Mouse (Mus musculus) forebrain, embryonic 10.5 days (tissue): Measurements from ENCODE around the gene Mia2. TPM values are rescaled to one million over a fixed set of nuclear protein-coding genes. Genes with fewer than 3 reads are reported as not detected.

Experiments
- DNase-seq: peaks from one replicate; pipeline ENCODE4 v3.0.0-alpha.2; 2017; ENCODE audit warnings: low spot score; ENCODE audit errors: extremely low spot score
- H3K27ac ChIP-seq: fragments of 300-500 bp; sonication (generic); 2 replicates; pipeline ENCODE4 v1.5.1; 2016; ENCODE audit warnings: mild to moderate bottlenecking
- H3K27me3 ChIP-seq: fragments of 300-500 bp; sonication (generic); 2 replicates; pipeline ENCODE4 v1.6.1; 2016; ENCODE audit warnings: mild to moderate bottlenecking; ENCODE audit not compliant: poor library complexity, severe bottlenecking
- H3K36me3 ChIP-seq: fragments of 300-500 bp; sonication (generic); replicated peaks from 2 replicates; pipeline ENCODE4 v1.6.1; 2016; ENCODE audit warnings: mild to moderate bottlenecking, moderate library complexity
- H3K4me1 ChIP-seq: fragments of 300-500 bp; sonication (generic); 2 replicates; pipeline ENCODE4 v1.6.1; 2016
- H3K4me3 ChIP-seq: fragments of 300-500 bp; sonication (generic); 2 replicates; pipeline ENCODE4 v1.5.1; 2016; ENCODE audit warnings: mild to moderate bottlenecking, moderate library complexity
- H3K9me3 ChIP-seq: fragments of 300-500 bp; sonication (generic); 2 replicates; pipeline ENCODE4 v1.6.1; 2016; ENCODE audit warnings: mild to moderate bottlenecking, moderate library complexity
- WGBS: fragments of 180-500 bp; shearing (Covaris S2); methylation state at CpG from one replicate; pipeline ENCODE4 v1.1.7; 2016; 5-methylcytosine and 5-hydroxymethylcytosine counted together
- polyA plus RNA-seq: library from polyadenylated mRNA; unstranded; fragments of >200 nt; fragmentation: Nextera tagmentation; extraction: Ambion mirVana; gene quantifications from 2 replicates; pipeline ENCODE4 v1.2.1, GENCODE M21; 2016

Mia2 gene
- polyA plus RNA-seq, 1 experiment from 2014 or later = 43.8 TPM

DNA sequence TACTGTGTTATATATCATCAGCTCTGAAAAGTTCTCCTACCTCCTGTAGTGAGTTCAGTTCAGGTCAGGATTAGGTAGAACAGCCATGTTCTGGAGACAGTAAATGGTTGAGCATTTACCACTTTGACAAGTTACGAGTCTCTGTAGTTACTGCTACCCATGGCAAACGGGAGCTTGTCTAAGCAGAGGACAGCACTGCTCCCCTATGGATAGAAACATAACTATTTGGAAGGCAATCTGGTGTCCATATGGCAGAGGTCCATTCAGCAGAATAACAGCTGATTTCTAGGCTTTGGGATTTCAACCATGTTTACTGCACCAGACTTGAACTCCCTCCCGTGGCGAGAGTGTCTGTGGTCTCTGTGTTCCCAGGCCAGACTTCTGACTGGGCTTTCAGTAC, 100.3 kb downstream of the Mia2 start:
- no peak overlapping the region for H3K27ac ChIP-seq
- H3K27me3 ChIP-seq = no peaks in the 10 kb centered on the region
- no peaks in the 10 kb centered on the region for H3K4me1 ChIP-seq
- DNase-seq = no peak
- no peaks in the 10 kb centered on the region for H3K9me3 ChIP-seq
- no peak overlapping the region for H3K4me3 ChIP-seq
- peaks cover 41% of the 10 kb centered on the region for H3K36me3 ChIP-seq
- WGBS = 93% methylated on average over 4 of the region's 4 CpGs

DNA sequence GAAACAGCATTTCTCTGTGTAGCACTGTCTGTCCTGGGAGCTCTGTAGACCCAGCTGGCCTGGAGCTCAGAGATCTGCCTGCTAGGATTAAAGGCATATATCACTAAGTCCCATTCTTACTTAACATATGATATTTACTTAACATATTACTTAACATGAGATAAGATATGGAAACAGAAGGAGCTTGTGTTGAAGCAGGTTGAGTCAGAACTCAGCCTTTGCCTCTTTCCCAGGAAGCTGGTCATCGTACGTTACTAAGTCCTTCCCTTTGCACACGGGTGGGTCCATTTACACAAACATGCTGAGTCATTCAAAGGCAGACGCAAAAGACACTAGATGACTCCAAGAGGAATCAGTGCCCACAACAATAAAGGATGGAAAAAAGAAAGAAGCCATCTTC, 103.2 kb downstream of the Mia2 start:
- H3K36me3 ChIP-seq = peaks cover 50% of the 10 kb centered on the region
- 93% methylated on average over 4 of the region's 4 CpGs for WGBS

DNA sequence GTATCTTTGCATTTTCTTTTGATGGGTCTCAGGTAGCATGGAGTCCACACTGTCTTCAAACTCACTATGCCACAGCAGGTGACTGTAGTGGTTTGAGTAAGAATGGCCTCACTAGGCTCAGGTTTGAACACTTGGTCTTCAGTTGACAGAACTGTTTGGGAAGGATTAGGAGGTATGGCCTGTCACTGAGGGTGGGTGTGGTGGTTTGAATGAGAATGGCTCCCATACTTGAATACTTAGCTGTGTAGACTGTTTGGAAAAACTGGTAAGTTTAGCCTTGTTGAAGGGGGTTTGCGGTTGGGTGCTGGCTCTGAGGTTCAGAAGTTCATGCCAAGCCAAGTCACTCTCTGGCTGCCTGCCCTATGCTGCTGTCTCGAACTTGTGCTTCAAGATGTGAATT, 103.8 kb downstream of the Mia2 start:
- 94% methylated on average over 2 of the region's 2 CpGs for WGBS

More for the DNA sequence above, 103.2 kb downstream of the Mia2 start:
- H3K4me3 ChIP-seq = no peak overlapping the region
- no peaks in the 10 kb centered on the region for H3K9me3 ChIP-seq
- H3K27ac ChIP-seq = no peak overlapping the region
- DNase-seq = no peak
- H3K27me3 ChIP-seq = no peaks in the 10 kb centered on the region
- H3K4me1 ChIP-seq = no peaks in the 10 kb centered on the region

DNA sequence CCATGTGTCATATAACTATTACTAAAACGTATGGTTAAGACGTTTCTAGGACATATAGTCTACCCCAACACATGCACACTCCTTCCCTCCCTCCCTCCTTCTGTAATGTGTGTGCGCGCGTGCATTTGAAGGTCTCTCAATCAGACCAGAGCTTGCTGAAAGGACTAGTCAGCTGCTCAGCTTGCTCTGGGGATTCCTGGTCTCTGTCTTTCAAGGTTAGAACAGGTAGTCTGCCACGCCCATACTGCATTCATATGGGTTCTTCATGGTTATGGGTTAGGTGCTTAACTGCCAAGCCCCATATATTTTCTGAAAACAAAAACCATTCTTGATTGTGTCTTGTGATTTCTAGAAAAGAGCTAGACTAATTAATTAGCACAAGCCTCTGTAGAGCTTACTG, 110.0 kb downstream of the Mia2 start:
- DNase-seq = no peak
- whole genome bisulfite sequencing = 94% methylated on average over 6 of the region's 6 CpGs
- Histone ChIP-seq H3K27ac (no peak overlapping the region), H3K27me3 (no peaks in the 10 kb centered on the region), H3K9me3 (no peaks in the 10 kb centered on the region; the same call in 1 of the 2 replicates), H3K4me1 (no peaks in the 10 kb centered on the region), H3K36me3 (peaks cover 42% of the 10 kb centered on the region), H3K4me3 (no peak overlapping the region)

More for the DNA sequence above, 103.8 kb downstream of the Mia2 start:
- no peak for DNase-seq
- Histone ChIP-seq H3K4me1 (no peaks in the 10 kb centered on the region), H3K9me3 (no peaks in the 10 kb centered on the region), H3K27me3 (no peaks in the 10 kb centered on the region), H3K4me3 (no peak overlapping the region), H3K27ac (no peak overlapping the region), H3K36me3 (peaks cover 56% of the 10 kb centered on the region)

DNA sequence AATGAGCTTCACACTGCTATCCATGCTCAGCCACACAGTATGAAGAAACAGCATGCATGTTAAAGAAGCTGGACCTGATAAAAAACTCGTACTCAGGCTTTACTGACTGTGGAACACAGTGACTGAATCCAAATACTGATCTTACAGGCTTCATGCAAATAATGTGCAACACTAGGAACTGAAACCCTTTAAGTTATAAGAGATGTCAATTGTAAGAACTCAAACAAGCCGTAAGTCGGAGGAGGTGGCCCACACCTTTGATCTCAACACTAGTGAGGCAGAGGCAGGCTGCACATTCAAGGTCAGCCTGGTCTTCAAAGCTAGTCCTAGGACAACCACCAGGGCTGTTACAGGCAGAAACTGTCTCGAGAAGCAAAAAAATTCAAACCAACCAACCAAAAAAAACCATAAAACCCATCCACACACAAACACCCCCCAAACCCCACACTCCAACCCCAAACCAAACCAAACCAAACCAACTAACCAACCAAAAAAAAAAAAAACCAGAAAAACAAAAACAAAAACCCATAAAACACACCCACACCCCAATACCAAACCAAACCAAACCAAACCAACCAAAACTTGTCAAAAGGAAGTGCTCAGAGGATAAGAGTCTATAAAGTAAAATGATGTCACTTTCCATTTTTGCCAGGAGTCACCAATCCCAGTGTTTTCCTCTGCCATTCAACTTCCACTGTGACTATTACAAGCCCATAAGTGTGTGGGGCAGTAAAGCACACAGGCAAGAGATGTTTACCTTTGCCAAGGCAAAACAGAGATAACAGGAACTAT, 110.8 kb downstream of the Mia2 start:
- Histone ChIP-seq H3K27me3 (no peaks in the 10 kb centered on the region), H3K4me3 (no peak overlapping the region), H3K27ac (no peak overlapping the region), H3K36me3 (peaks cover 42% of the 10 kb centered on the region), H3K4me1 (no peaks in the 10 kb centered on the region), H3K9me3 (peaks cover 1% of the 10 kb centered on the region; the same call in 1 of the 2 replicates)
- DNase-seq = no peak
- 90% methylated on average over 4 of the region's 4 CpGs for WGBS

DNA sequence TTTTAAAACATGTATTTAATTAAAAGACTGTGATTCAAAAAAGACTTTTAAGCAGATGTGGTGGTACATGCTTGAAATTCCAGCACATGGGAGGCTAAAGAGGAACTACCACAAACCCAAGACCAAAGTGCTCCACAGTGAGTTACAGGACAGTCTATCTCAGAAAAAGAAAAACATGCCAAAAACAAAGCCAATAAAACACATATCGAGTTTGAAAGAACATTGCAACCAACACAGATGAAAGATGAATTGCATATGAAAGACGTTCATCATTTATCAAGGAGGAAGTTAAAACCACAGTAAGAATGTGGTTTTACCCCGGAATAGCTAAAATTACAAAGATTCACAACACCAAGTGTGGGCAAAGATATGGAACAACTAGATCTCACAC, 111.4 kb downstream of the Mia2 start:
- 95% methylated on average over 3 of the region's 3 CpGs for WGBS
- peaks cover 6% of the 10 kb centered on the region; the same call in 1 of the 2 replicates for H3K9me3 ChIP-seq
- DNase-seq = no peak
- no peaks in the 10 kb centered on the region for H3K4me1 ChIP-seq
- H3K27me3 ChIP-seq = no peaks in the 10 kb centered on the region
- peaks cover 46% of the 10 kb centered on the region for H3K36me3 ChIP-seq
- no peak overlapping the region for H3K4me3 ChIP-seq
- no peak overlapping the region for H3K27ac ChIP-seq

DNA sequence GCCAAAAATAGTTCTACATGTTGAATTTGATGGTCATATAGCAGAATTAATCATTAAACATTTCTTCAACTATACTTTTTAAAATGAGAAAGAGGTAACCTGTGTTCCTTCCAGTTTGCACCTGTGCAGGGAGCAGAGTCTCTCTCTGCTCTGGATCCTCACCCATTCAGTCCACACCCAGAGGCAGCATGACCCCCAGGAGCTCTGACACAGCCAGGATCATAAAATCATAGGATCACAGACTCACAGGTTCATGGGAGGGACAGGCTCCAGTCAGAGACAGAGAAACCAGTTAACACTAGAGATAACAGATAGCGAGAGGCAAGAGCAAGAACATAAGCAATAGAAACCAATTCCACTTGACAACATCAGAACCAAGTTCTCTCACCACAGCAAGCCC, 112.2 kb downstream of the Mia2 start:
- no peaks in the 10 kb centered on the region for H3K27me3 ChIP-seq
- DNase-seq = no peak
- 100% methylated on average over 1 of the region's 1 CpGs for WGBS
- peaks cover 47% of the 10 kb centered on the region for H3K36me3 ChIP-seq
- H3K4me1 ChIP-seq = no peaks in the 10 kb centered on the region
- H3K27ac ChIP-seq = no peak overlapping the region
- peaks cover 6% of the 10 kb centered on the region; the same call in 1 of the 2 replicates for H3K9me3 ChIP-seq
- no peak overlapping the region for H3K4me3 ChIP-seq

DNA sequence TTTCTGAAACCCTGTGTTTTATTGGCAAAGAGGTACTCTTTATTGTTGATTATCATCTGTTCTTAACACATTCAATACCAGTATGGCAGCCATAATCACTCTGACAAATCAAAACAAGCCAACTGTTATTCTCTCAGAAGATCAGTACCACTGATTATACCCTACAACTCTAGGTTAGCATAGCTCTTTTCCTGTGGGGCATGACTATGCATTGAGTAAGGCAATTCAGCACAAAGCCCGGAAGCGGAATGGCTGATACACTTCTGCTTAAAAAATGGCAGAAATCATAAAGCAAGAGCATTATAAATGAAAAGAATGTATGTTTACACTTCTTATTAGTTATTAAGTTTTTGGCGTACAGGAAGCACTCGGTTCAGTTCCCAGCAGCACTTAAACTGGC, 120.6 kb downstream of the Mia2 start:
- 94% methylated on average over 4 of the region's 4 CpGs for WGBS
- no peak for DNase-seq

DNA sequence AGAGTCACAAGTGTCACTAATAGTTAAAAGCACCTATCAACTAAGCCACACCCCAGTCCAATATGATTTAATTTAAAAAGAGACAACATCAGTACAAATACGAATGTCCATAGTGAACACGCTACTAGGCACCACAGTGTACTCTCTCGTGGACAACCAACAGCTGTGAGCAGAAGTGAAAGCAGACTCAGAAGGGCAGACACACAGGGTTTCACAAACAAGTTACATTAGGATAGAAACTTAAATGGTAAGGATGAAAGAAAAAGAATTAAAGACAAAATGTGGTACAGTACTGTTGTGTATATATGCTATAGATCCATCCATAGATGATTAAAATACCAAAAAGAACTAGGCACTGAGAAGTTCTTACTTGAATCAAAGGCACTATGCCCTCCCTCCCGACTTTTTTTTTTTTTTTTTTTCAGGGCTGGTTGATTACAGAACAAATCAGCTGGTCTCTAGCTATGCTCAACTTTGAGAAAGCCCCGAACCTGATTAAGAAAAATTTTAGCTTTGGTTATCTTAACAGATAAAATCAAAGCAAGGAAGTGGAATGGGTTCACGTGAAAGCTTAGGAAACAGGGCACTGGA, 121.2 kb downstream of the Mia2 start:
- H3K36me3 ChIP-seq = peaks cover 14% of the 10 kb centered on the region
- no peaks in the 10 kb centered on the region for H3K27me3 ChIP-seq
- H3K9me3 ChIP-seq = peaks cover under 1% of the 10 kb centered on the region; the same call in 1 of the 2 replicates
- DNase-seq = no peak
- no peak overlapping the region for H3K4me3 ChIP-seq
- H3K4me1 ChIP-seq = peaks cover 14% of the 10 kb centered on the region
- WGBS = 88% methylated on average over 6 of the region's 6 CpGs
- H3K27ac ChIP-seq = no peak overlapping the region

More for the DNA sequence above, 120.6 kb downstream of the Mia2 start:
- peaks cover 6% of the 10 kb centered on the region; the same call in 1 of the 2 replicates for H3K9me3 ChIP-seq
- no peak overlapping the region for H3K4me3 ChIP-seq
- H3K27me3 ChIP-seq = no peaks in the 10 kb centered on the region
- H3K4me1 ChIP-seq = peaks cover 14% of the 10 kb centered on the region
- H3K27ac ChIP-seq = no peak overlapping the region
- peaks cover 20% of the 10 kb centered on the region for H3K36me3 ChIP-seq

DNA sequence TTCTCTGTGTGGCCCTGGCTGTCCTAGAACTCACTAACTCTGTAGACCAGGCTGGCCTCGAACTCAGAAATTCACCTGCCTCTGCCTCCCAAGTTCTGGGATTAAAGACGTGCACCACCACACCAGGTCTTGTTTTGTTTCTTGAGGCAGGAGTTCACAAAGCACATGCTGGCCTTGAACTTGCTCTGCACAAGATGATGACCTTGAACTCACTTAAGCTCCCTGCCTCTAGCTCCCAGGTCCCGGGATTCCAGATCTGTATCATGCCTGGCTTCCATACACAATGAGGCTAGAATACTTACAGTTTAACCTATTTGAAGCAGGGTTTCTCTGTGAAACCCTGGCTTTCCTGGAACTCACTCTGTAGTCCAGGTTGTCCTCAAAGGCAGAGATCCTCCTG, 121.7 kb downstream of the Mia2 start:
- WGBS = 84% methylated on average over 3 of the region's 3 CpGs
- Histone ChIP-seq H3K9me3 (no peaks in the 10 kb centered on the region; the same call in 1 of the 2 replicates), H3K27me3 (no peaks in the 10 kb centered on the region), H3K36me3 (peaks cover 8% of the 10 kb centered on the region), H3K4me1 (peaks cover 14% of the 10 kb centered on the region), H3K27ac (no peak overlapping the region), H3K4me3 (peak overlapping the region; percentile 84; the same call in 1 of the 2 replicates)
- DNase-seq = no peak

DNA sequence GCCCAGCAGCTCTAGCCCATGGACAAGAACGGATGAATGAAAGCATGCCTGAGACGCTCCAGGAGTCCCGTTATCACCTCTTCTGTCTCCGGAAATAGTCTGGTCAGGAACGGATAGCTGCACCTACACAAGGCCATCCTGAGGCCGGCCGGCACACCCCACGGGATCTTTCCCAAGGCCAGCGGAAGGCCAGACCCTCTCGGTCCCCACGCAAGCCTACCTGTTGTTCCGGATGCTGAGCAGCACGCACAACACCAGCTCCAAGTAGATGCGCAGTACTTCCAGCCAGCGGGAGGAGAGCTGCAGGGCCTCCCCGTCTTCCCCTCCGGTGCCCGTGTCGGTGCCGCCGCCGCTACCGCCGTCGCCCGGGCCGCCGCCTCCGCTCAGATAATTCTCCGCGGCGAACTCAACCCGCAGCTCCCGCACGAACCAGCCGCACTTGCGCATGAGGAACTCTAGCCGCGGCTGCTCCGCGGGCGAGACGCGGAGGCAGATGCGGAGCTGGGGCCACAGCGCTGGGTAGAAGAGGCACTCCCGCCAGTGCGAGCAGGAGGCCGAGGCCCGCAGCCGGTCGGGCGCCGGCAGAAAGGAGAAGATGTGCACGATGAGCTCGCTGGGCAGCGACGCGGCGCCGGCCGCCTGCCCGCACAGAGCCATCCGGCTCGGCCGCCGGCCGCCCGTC, 123.2 kb downstream of the Mia2 start:
- no peaks in the 10 kb centered on the region for H3K9me3 ChIP-seq
- H3K4me1 ChIP-seq = peaks cover 14% of the 10 kb centered on the region
- peak overlapping the region; percentile 84 for H3K4me3 ChIP-seq
- whole genome bisulfite sequencing = 2% methylated on average over 69 of the region's 69 CpGs
- DNase-seq = no peak
- peak overlapping the region; percentile 96 for H3K27ac ChIP-seq
- no peaks in the 10 kb centered on the region for H3K27me3 ChIP-seq
- no peaks in the 10 kb centered on the region for H3K36me3 ChIP-seq

DNA sequence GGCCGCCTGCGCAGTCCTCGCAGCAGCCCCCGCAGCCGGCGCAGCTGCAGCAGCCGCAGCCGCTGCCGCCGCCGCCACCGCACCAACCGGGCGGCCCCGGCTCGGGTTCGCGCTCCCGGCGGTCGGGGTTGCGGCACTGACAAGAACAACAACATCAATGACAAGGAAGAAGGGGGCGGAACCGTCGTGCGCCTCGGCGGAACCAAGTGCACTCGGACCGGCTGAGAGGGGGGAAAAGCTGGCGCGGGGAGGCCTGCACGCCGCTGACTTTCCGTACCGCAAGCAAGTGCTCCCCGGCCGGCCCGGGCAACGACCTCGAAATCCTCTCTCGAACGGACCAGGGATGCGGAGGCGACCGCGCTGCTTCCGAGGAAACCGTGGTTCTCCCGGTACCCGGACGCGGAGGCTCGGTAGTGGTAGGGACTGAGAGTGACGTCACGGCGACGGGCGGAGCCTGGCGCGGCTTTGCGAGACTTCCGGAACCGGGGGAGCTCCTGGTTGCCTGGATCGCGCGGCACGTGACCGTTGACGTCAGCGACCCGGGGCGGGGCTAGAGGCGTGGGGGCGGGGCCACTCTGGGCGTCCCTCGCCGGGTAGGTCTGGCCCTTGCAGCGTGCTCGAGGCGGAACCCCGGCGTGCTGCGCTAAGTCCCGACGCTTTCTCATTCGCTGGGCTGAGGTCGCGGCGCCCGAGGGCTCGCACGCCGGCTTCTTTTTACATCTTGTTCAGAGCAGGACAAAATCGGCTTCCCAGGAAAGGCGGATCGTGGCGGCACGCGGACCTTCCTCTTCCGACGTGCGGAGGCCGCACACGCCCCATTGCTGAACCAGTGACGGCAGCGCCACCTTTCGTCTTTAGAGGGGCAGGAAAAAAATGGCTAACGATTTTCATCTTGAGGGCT, 124.0 kb downstream of the Mia2 start, which contains the start of gene Fbxo33:
Gene Fbxo33, minus strand, starts transcription at position 401 of the 901 bp plus-strand sequence.
- Histone ChIP-seq H3K4me1 (peaks cover 14% of the 10 kb centered on the region), H3K4me3 (peak within 1 kb of the TSS; percentile 84), H3K27ac (peak within 1 kb of the TSS; percentile 96), H3K27me3 (no peaks in the 10 kb centered on the region), H3K9me3 (no peaks in the 10 kb centered on the region), H3K36me3 (no peaks in the 10 kb centered on the region)
- 1% methylated on average over 108 of the region's 109 CpGs for WGBS
- peak; percentile 100 for DNase-seq
